Mouse (Mus musculus) gastrocnemius, adult 2 months (tissue): Measurements from ENCODE around the gene Cyp2c70. TPM values are rescaled to one million over a fixed set of nuclear protein-coding genes. Genes with fewer than 3 reads are reported as not detected.
"Not testable (repeated sequence)": the region's sequence is repeated elsewhere in the genome, so short reads cannot be mapped to it uniquely, and the experiment has no call there.

Experiments
- DNase-seq: peaks from one replicate; pipeline ENCODE4 v3.0.0; 2022
- H3K27ac ChIP-seq: fragments of 200-600 bp; 2 replicates; pipeline ENCODE4 v1.8.1; 2022; ENCODE audit warnings: mild to moderate bottlenecking
- H3K4me3 ChIP-seq: fragments of 200-600 bp; 2 replicates; pipeline ENCODE4 v1.8.1; 2022; ENCODE audit warnings: mild to moderate bottlenecking, moderate library complexity
- CTCF ChIP-seq: fragments of 200-600 bp; IDR thresholded peaks from 2 replicates; pipeline ENCODE4 v1.8.1; 2022; ENCODE audit warnings: antibody characterized with exemption, mild to moderate bottlenecking, moderate library complexity
- intact Hi-C: fragments of 180-260 bp; cut with DNase I; formaldehyde crosslinking; loops from one replicate; pipeline ENCODE4 v1.15.1; 2025
- total RNA-seq, 2 experiments: library from RNA; stranded (reverse); gene quantifications; 2 replicates each; pipeline ENCODE4 v1.2.3; 2021

Gene Cyp2c70
- total RNA-seq, 2 experiments from 2014 or later: not detected

DNA sequence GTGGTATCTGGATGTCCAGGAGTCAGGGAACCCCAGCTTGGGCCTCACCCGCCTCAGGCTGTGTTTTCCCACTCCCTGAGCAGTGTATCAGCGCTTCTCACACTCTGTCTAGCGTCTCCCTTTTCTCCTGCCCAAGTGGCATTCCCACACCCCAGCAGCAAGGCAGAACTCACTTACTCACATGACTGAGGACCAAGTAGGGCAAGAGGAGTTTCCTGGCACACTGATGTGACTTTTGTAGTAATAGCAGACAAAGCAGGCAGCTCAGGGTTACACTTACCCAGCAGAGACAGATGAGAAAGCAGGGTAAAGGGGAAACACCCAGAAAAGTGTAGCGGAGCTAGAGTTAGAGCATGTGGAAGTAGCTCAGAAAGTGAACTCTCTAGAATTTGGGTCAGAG, 8.8 kb downstream of the Cyp2c70 start:
- no peak for TF ChIP-seq CTCF
- no peak overlapping the region for H3K27ac ChIP-seq
- DNase-seq: no peak
- intact Hi-C loops: no loop called here
- H3K4me3 ChIP-seq: no peak overlapping the region

DNA sequence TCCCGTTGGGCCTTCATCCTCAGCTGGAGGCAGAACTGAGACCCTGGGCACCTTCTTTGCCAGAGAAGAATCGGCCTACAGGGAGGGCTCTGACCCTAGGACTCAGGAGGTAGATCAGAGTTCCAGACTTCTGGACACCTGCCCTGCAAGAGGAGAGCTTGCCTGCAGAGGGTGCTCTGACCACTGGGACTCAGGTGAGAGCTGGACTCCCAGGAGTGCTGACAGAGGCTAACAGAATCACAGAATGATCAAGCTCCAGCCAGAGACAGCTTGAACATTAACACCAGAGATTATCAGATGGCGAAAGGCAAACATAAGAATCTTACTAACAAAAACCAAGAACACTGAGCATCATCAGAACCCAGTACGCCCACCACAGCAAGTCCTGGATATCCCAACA, 18.7 kb downstream of the Cyp2c70 start:
- intact Hi-C loops, DNase-seq, H3K27ac ChIP-seq, H3K4me3 ChIP-seq: not testable (repeated sequence)

DNA sequence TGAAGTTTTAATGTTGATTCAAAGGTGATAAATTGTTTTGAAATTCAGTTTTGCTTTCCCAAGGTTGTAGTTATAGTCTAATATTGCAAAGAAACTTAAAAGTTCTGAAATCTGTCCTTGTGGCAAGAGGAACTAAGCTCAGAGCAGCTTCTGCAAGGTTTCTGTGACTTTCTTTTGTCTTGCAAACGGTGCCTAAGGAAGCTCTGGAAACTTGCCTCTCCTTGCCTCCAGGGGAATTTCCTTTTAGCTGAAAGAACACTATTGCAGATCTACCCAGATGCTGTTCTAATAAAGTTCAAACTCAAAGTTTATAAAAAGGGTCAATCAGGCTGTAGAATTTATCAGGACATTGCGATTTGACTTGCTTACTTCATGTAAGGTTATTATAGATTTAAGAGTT, 60.1 kb downstream of the Cyp2c70 start:
- intact Hi-C loops, DNase-seq, H3K4me3 ChIP-seq, H3K27ac ChIP-seq: not testable (repeated sequence)

DNA sequence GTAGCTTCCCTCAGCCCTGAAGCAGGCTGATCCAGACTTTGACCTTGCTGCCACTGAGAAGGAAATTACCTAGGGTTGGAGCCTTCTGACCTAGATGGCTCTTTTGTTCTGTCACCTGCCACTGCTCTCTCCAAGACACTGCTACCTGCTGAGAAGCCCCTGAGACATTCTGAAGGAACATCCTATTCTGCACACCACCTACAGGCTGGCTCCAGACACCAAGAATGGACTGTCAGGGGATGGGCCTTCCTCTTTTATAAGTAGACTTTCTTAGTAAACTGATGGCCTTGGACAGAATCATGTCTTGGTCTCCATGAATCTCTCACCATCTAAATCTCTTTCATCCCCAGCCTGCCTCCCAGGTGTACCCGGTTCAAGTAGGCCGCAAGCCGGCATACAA, 62.0 kb downstream of the Cyp2c70 start:
- DNase-seq, H3K4me3 ChIP-seq, H3K27ac ChIP-seq, intact Hi-C loops: not testable (repeated sequence)

DNA sequence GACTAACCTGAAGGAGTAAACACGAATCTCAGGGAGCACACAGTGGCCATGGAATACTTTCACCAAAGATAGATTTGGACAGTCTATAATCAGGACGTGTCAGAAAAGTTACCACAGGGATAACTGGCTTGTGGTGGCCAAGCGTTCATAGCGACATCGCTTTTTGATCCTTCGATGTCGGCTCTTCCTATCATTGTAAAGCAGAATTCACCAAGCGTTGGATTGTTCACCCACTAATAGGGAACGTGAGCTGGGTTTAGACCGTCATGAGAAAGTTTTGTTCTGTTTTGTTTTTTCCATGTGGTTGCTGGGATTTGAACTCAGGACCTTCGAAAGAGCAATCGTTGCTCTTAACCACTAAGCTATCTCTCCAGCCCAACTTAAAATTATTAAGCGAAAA, 67.5 kb downstream of the Cyp2c70 start:
- DNase-seq, H3K4me3 ChIP-seq, H3K27ac ChIP-seq, intact Hi-C loops: not testable (repeated sequence)

Other genes with a start within 250 kb of the Cyp2c70 start
- not detected for gene Cyp2c37, start 194.9 kb downstream of the Cyp2c70 start, total RNA-seq
- gene Cyp2c54, start 113.5 kb downstream of the Cyp2c70 start, total RNA-seq: not detected
- not detected for gene Cyp2c50, start 97.6 kb downstream of the Cyp2c70 start, total RNA-seq
- gene Pdlim1, start 84.5 kb upstream of the Cyp2c70 start, total RNA-seq: 100 to 1,000 TPM in 1 of 2 experiments, 10 to 100 TPM in 1; 70.8 to 292 TPM